Mouse (Mus musculus) liver, embryonic 11.5 days (tissue): Measurements from ENCODE around the gene Asap3. TPM values are rescaled to one million over a fixed set of nuclear protein-coding genes. Genes with fewer than 3 reads are reported as not detected.

Experiments used
- ATAC-seq: fragments of 200-750 bp; cut with Nextera tagmentation; replicated peaks from 2 replicates; pipeline ENCODE4 v1.8.0; 2017; ENCODE audit warnings: moderate number of reproducible peaks, mild to moderate bottlenecking, moderate TSS enrichment, moderate library complexity; ENCODE audit not compliant: low FRiP score
- DNase-seq: peaks from one replicate; pipeline ENCODE4 v3.0.0-alpha.2; 2017; ENCODE audit warnings: low spot score
- H3K27ac ChIP-seq: fragments of 300-500 bp; sonication (generic); 2 replicates; pipeline ENCODE4 v1.5.1; 2014; ENCODE audit warnings: mild to moderate bottlenecking, low read depth, low read length, control low read depth
- H3K27me3 ChIP-seq: fragments of 300-500 bp; sonication (generic); replicated peaks from 2 replicates; pipeline ENCODE4 v1.6.1; 2014; ENCODE audit warnings: low read length, mixed read lengths; ENCODE audit not compliant: control insufficient read depth, insufficient read depth
- H3K36me3 ChIP-seq: fragments of 300-500 bp; sonication (generic); 2 replicates; pipeline ENCODE4 v1.6.1; 2014; ENCODE audit warnings: mild to moderate bottlenecking, low read length, moderate library complexity, mixed read lengths; ENCODE audit not compliant: control insufficient read depth, insufficient read depth
- H3K4me1 ChIP-seq: fragments of 300-500 bp; sonication (generic); replicated peaks from 2 replicates; pipeline ENCODE4 v1.6.1; 2014; ENCODE audit warnings: low read length, mixed read lengths; ENCODE audit not compliant: control insufficient read depth, insufficient read depth
- H3K4me2 ChIP-seq: fragments of 300-500 bp; sonication (generic); 2 replicates; pipeline ENCODE4 v1.6.1; 2014; ENCODE audit warnings: mild to moderate bottlenecking, control low read depth, moderate library complexity
- H3K4me3 ChIP-seq: fragments of 300-500 bp; sonication (generic); 2 replicates; pipeline ENCODE4 v1.5.1; 2014; ENCODE audit warnings: low read depth, low read length, control low read depth
- H3K9ac ChIP-seq: fragments of 300-500 bp; sonication (generic); 2 replicates; pipeline ENCODE4 v1.6.1; 2014; ENCODE audit warnings: low read depth, low read length, control low read depth
- H3K9me3 ChIP-seq: fragments of 300-500 bp; sonication (generic); 2 replicates; pipeline ENCODE4 v1.6.1; 2016; ENCODE audit warnings: low read length, inconsistent platforms, mixed read lengths; ENCODE audit not compliant: control insufficient read depth
- WGBS: fragments of 180-500 bp; shearing (Covaris S2); extraction: QIAGEN DNeasy Blood & Tissue Kit; methylation state at CpG from one replicate; pipeline ENCODE4 v1.1.7; 2014; 5-methylcytosine and 5-hydroxymethylcytosine counted together
- polyA plus RNA-seq: library from polyadenylated mRNA; unstranded; fragments of >200 nt; fragmentation: Nextera tagmentation; extraction: Ambion mirVana; gene quantifications from 2 replicates; pipeline ENCODE4 v1.2.1, GENCODE M21; 2014

Asap3 gene
- polyA plus RNA-seq, 1 experiment from 2014 or later: 1.8 TPM

DNA sequence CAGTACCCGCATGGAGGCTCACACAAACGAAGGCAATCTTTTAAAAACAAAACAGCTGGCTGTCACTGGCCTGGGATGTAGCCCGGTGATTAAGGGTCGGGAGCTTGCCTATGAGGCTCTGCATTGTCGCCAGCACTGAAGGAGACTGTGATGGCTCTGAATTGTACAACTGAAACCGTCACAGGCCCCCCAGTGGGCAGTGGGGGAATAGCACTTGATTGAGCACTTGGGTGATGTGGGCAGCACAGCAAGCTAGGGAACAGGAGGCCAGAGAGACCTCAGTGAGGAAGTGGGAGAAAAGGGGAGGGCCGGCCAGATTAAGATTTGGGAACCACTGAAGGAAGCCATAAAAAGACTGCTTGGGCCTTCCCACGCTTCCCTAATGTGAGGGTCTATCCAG is 33.5 kb downstream of the Asap3 start:
- WGBS: 14% methylated on average over 8 of the region's 8 CpGs
- Histone ChIP-seq H3K9me3 (no peaks in the 10 kb centered on the region), H3K27me3 (peaks cover 64% of the 10 kb centered on the region), H3K36me3 (no peaks in the 10 kb centered on the region), H3K27ac (no peak overlapping the region), H3K4me3 (no peak overlapping the region), H3K4me1 (no peaks in the 10 kb centered on the region), H3K9ac (no peak overlapping the region), H3K4me2 (no peak overlapping the region)
- no peak; the same call in 1 of the 2 replicates for ATAC-seq
- peak; percentile 78 for DNase-seq

DNA sequence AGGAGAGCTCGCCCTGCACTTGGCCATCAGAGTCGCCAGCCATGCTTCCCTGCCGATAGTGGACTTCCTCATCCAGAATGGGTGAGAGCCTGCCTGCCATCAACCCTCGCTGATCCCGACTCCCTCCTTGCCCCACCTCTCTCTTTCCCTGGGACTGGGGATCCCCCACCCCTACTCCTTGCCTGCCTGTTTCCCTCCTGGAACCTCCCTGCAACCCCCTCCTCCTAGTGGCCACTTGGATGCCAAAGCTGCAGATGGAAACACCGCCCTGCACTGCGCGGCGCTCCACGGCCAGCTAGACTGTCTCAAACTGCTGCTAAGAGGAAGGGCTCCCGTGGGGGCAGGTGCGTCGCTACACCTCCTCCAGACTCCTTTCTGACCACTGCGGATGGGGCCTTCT is 34.0 kb downstream of the Asap3 start:
- no peak overlapping the region for H3K4me2 ChIP-seq
- no peaks in the 10 kb centered on the region for H3K4me1 ChIP-seq
- ATAC-seq (no peak), DNase-seq (no peak)
- no peak overlapping the region for H3K4me3 ChIP-seq
- H3K27me3 ChIP-seq: peaks cover 69% of the 10 kb centered on the region
- H3K36me3 ChIP-seq: no peaks in the 10 kb centered on the region
- H3K27ac ChIP-seq: no peak overlapping the region
- no peaks in the 10 kb centered on the region for H3K9me3 ChIP-seq
- WGBS: 57% methylated on average over 14 of the region's 14 CpGs
- no peak overlapping the region for H3K9ac ChIP-seq

DNA sequence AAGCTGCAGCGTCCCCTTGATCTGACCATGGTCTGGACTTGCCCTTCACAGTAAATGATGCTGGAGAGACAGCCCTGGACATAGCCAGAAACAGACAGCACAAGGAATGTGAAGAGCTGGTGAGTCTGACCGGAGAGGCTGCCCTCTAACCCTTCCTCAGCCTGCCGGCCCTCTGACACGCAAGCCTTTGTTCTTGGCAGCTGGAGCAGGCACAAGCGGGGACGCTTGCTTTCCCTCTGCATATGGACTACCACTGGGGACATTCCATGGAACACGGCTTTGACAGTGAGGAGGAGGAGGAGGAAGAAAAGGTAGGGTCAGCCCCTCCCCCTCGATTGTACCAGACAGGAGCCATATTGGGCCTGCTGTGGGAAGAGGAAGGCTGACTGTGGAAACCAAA is 34.8 kb downstream of the Asap3 start:
- DNase-seq (no peak), ATAC-seq (no peak)
- no peak overlapping the region for H3K9ac ChIP-seq
- no peaks in the 10 kb centered on the region for H3K4me1 ChIP-seq
- no peak overlapping the region for H3K4me2 ChIP-seq
- H3K9me3 ChIP-seq: no peaks in the 10 kb centered on the region
- peaks cover 77% of the 10 kb centered on the region for H3K27me3 ChIP-seq
- 67% methylated on average over 8 of the region's 8 CpGs for WGBS
- H3K36me3 ChIP-seq: no peaks in the 10 kb centered on the region
- H3K4me3 ChIP-seq: no peak overlapping the region
- H3K27ac ChIP-seq: no peak overlapping the region

DNA sequence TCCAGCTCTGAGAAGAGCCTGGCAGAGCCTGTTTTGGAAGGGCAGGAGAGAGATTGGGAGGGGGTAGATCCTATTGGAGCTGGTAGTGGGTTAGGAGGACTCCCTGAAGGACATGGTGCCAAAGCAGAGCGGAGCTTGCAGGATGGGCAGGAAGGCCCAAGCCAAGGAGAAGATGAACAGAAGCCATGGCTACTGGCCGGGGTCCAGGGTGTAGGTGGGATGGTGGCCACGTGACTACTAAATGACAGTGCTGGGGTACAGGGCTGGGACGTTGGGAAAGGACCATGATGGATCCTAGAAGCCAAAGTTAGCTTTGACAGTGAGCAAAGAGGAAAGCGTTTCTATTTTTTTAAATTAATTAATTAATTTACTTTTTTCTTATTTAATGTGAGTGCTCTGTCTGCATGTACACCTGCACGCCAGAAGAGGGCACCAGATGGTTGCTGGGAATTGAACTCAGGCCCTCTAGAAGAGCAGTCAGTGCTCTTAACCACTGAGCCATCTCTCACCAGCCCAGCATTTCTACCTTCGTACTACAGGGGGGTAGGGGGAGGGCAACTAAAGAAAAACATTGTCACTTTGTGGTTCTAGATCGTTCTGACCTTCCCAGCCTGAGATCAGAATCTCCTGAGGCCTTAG is 36.0 kb downstream of the Asap3 start:
- Histone ChIP-seq H3K27ac (no peak overlapping the region), H3K4me2 (no peak overlapping the region), H3K4me1 (peaks cover 6% of the 10 kb centered on the region; the same call in 1 of the 2 replicates), H3K9ac (no peak overlapping the region), H3K36me3 (no peaks in the 10 kb centered on the region), H3K9me3 (no peaks in the 10 kb centered on the region), H3K27me3 (peaks cover 89% of the 10 kb centered on the region), H3K4me3 (no peak overlapping the region)
- WGBS: 37% methylated on average over 8 of the region's 8 CpGs
- ATAC-seq: no peak
- no peak for DNase-seq

DNA sequence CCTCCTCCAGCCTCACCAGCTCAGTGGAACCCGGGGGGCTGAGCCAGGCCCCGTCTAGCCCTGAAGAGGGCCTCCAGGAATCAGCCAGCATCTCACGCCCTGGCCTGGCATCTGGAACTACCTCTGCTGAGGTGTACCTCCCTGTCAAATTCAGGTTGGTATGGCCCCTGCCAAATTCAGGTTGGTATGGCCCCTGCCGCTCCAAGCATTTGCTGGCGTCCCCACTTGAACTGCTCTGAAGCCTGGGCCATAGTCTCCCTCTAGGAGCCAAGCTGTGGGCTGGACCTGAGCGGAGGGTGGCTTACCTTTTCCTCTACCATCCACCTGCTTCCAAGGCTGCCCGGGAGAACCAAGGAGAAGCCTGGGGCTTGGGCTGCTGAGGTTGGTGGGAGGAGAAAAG is 36.6 kb downstream of the Asap3 start:
- Histone ChIP-seq H3K36me3 (no peaks in the 10 kb centered on the region), H3K4me2 (no peak overlapping the region), H3K9me3 (no peaks in the 10 kb centered on the region), H3K4me3 (no peak overlapping the region), H3K27ac (no peak overlapping the region), H3K9ac (no peak overlapping the region), H3K27me3 (peaks cover 89% of the 10 kb centered on the region), H3K4me1 (peaks cover 6% of the 10 kb centered on the region; the same call in 1 of the 2 replicates)
- ATAC-seq (no peak), DNase-seq (no peak)
- WGBS: 71% methylated on average over 7 of the region's 7 CpGs

DNA sequence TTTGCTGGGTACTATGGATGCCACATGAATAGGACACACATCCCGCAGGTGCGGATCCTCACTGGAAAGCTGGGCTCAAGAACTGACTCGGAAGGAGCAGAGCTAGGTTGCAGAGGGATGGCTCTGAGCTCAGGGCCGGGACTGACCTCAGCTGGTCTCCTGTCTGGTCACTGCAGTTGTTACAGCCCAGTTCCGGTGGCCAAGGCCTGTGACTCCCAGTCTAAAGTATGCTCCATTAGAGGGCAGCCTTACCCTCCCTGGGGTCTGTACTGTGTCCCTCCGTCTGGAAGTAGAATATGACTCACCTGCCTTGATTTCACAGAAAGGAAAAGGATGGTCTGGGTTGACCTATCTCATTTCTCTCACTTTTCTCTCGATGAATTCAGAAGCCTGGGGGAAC is 38.0 kb downstream of the Asap3 start:
- ATAC-seq: no peak
- H3K4me3 ChIP-seq: no peak overlapping the region
- H3K9ac ChIP-seq: no peak overlapping the region
- DNase-seq: no peak
- WGBS: 53% methylated on average over 7 of the region's 7 CpGs
- H3K27ac ChIP-seq: no peak overlapping the region
- H3K9me3 ChIP-seq: no peaks in the 10 kb centered on the region
- H3K4me2 ChIP-seq: no peak overlapping the region
- no peaks in the 10 kb centered on the region for H3K36me3 ChIP-seq
- H3K27me3 ChIP-seq: peaks cover 89% of the 10 kb centered on the region
- peaks cover 6% of the 10 kb centered on the region; the same call in 1 of the 2 replicates for H3K4me1 ChIP-seq

DNA sequence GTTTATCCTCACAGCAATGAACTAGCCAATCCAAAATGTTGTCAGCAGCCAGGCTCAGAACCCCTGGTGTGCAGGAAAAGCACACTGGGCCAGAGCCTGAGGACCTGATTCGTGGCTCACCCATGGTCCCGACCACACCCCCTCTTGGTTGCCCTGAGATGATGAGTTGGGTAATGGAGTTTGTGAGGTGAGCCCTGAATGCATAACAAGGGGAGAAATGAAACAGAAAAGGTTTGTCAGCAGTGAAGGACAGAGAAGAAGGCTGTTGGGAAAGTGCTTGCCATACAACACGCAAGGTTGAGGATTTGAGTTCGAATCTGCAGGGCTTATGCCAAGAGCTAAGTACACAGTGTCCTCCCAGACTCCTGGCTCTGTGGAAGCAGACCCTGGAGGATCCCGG is 39.5 kb downstream of the Asap3 start:
- DNase-seq (no peak), ATAC-seq (no peak)
- H3K4me1 ChIP-seq: peaks cover 11% of the 10 kb centered on the region
- no peak overlapping the region for H3K4me3 ChIP-seq
- peaks cover 90% of the 10 kb centered on the region for H3K27me3 ChIP-seq
- no peak overlapping the region for H3K9ac ChIP-seq
- no peaks in the 10 kb centered on the region for H3K9me3 ChIP-seq
- no peak overlapping the region for H3K4me2 ChIP-seq
- WGBS: 48% methylated on average over 5 of the region's 5 CpGs
- no peak overlapping the region for H3K27ac ChIP-seq
- H3K36me3 ChIP-seq: no peaks in the 10 kb centered on the region

DNA sequence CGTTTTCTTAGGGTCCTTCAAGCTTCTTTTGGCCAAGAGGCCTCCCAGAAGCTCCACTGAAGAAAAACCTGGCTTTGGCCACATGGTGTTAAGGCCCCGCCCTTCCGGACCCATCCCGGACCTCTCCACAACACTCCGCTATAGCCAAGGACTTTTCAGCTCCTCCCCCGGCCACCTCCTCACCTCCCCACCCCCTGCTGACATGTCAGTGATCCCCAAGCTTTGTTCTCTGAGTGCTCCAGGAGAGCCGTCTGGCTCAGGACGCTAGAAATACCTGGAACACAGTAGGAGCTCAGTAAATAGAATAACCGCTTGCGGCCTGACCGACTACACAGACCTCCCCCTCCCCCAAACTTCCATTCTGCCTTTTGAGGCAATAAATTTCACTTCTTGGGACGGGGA is 40.4 kb downstream of the Asap3 start:
- H3K36me3 ChIP-seq: no peaks in the 10 kb centered on the region
- ATAC-seq (no peak), DNase-seq (no peak)
- H3K4me2 ChIP-seq: peak overlapping the region; percentile 72; the same call in 1 of the 2 replicates
- H3K9ac ChIP-seq: no peak overlapping the region
- no peaks in the 10 kb centered on the region for H3K9me3 ChIP-seq
- WGBS: 3% methylated on average over 12 of the region's 12 CpGs
- H3K4me3 ChIP-seq: no peak overlapping the region
- no peak overlapping the region for H3K27ac ChIP-seq
- H3K4me1 ChIP-seq: peaks cover 11% of the 10 kb centered on the region
- peaks cover 82% of the 10 kb centered on the region for H3K27me3 ChIP-seq

DNA sequence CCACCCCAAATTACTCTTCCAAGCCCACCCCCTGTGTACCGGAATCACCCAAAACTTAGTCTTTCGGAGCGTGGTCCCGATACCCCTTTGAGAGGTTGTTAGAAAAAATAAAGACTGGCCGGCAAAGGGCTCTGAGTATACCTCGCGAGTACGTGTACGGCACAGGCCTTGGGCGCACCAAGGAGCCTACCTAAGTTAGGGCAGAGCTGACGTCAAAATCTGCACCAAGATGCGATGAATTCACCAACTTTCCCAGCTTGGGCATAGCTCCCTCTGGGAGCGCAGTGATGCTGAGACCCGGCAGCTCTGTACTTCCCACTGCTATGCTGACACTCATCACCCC is 41.2 kb downstream of the Asap3 start:
- H3K27ac ChIP-seq: no peak overlapping the region
- H3K9me3 ChIP-seq: no peaks in the 10 kb centered on the region
- 4% methylated on average over 14 of the region's 14 CpGs for WGBS
- peaks cover 79% of the 10 kb centered on the region for H3K27me3 ChIP-seq
- no peaks in the 10 kb centered on the region for H3K36me3 ChIP-seq
- no peak overlapping the region for H3K9ac ChIP-seq
- peak overlapping the region; percentile 72 for H3K4me2 ChIP-seq
- no peak for ATAC-seq
- peak overlapping the region; percentile 53 for H3K4me3 ChIP-seq
- no peak for DNase-seq
- H3K4me1 ChIP-seq: peaks cover 11% of the 10 kb centered on the region
